Mouse (Mus musculus) cerebellum, adult 8-10 months (tissue): ENCODE results near the gene Kank1.

Experiments used
- DNase-seq: peaks from one replicate; pipeline ENCODE4 v3.0.0; 2022

Kank1 gene

GRCm38 (mm10) chr19:25374191-25374590 lies 137.4 kb downstream of the Kank1 start:
- DNase-seq: no peak

GRCm38 (mm10) chr19:25374926-25375325 lies 138.2 kb downstream of the Kank1 start:
- DNase-seq: peak; percentile 16

GRCm38 (mm10) chr19:25376871-25377270 lies 140.1 kb downstream of the Kank1 start:
- DNase-seq: no peak

- DNase-seq: no peak
Measured at GRCm38 (mm10) chr19:25380675-25381074, 143.9 kb downstream of the Kank1 start.

GRCm38 (mm10) chr19:25381972-25382371 lies 145.2 kb downstream of the Kank1 start:
- no peak for DNase-seq

- no peak for DNase-seq
Measured at GRCm38 (mm10) chr19:25382494-25382893, 145.7 kb downstream of the Kank1 start.

- no peak for DNase-seq
Measured at GRCm38 (mm10) chr19:25383386-25384146, 146.8 kb downstream of the Kank1 start.

GRCm38 (mm10) chr19:25385981-25386380 lies 149.2 kb downstream of the Kank1 start:
- DNase-seq: no peak

GRCm38 (mm10) chr19:25386679-25387470 lies 150.1 kb downstream of the Kank1 start:
- DNase-seq: no peak

- no peak for DNase-seq
Measured at GRCm38 (mm10) chr19:25387902-25388301, 151.1 kb downstream of the Kank1 start.

- no peak for DNase-seq
Measured at GRCm38 (mm10) chr19:25392135-25392534, 155.4 kb downstream of the Kank1 start.

- DNase-seq: no peak
Measured at GRCm38 (mm10) chr19:25395035-25395434, 158.3 kb downstream of the Kank1 start.

GRCm38 (mm10) chr19:25396709-25397266 lies 160.0 kb downstream of the Kank1 start:
- no peak for DNase-seq

GRCm38 (mm10) chr19:25399511-25400211 lies 162.9 kb downstream of the Kank1 start:
- DNase-seq: no peak

- no peak for DNase-seq
Measured at GRCm38 (mm10) chr19:25400212-25400913, 163.6 kb downstream of the Kank1 start.

- no peak for DNase-seq
Measured at GRCm38 (mm10) chr19:25401521-25401920, 164.7 kb downstream of the Kank1 start.

GRCm38 (mm10) chr19:25404163-25404562 lies 167.4 kb downstream of the Kank1 start:
- no peak for DNase-seq

- DNase-seq: no peak
Measured at GRCm38 (mm10) chr19:25405987-25406386, 169.2 kb downstream of the Kank1 start.

GRCm38 (mm10) chr19:25406481-25407184 lies 169.9 kb downstream of the Kank1 start:
- DNase-seq: peak; percentile 6

GRCm38 (mm10) chr19:25407185-25407886 lies 170.6 kb downstream of the Kank1 start:
- no peak for DNase-seq

- no peak for DNase-seq
Measured at GRCm38 (mm10) chr19:25407887-25408236, 171.1 kb downstream of the Kank1 start.
